Mouse (Mus musculus) forebrain, embryonic 16.5 days (tissue): ENCODE results near the gene Mtch1. TPM values are rescaled to one million over a fixed set of nuclear protein-coding genes. Genes with fewer than 3 reads are reported as not detected.
A peak's percentile ranks its signal among the peaks of the same experiment; 100 is the strongest.

Experiments
- ATAC-seq: fragments of 200-750 bp; cut with Nextera tagmentation; 2 replicates; pipeline ENCODE4 v1.8.0; 2017; ENCODE audit warnings: mild to moderate bottlenecking, moderate library complexity
- H3K27ac ChIP-seq: fragments of 300-500 bp; sonication (generic); 2 replicates; pipeline ENCODE4 v1.5.1; 2014; ENCODE audit warnings: low read length, control low read depth
- H3K27me3 ChIP-seq: fragments of 300-500 bp; sonication (generic); replicated peaks from 2 replicates; pipeline ENCODE4 v1.6.1; 2014; ENCODE audit warnings: low read length; ENCODE audit not compliant: control insufficient read depth, insufficient read depth
- H3K36me3 ChIP-seq: fragments of 300-500 bp; sonication (generic); 2 replicates; pipeline ENCODE4 v1.6.1; 2014; ENCODE audit not compliant: control insufficient read depth, insufficient read depth
- H3K4me1 ChIP-seq: fragments of 300-500 bp; sonication (generic); replicated peaks from 2 replicates; pipeline ENCODE4 v1.6.1; 2014; ENCODE audit warnings: low read length; ENCODE audit not compliant: control insufficient read depth, insufficient read depth
- H3K4me2 ChIP-seq: fragments of 300-500 bp; sonication (generic); 2 replicates; pipeline ENCODE4 v1.6.1; 2014; ENCODE audit warnings: mild to moderate bottlenecking, low read length, control low read depth
- H3K4me3 ChIP-seq: fragments of 300-500 bp; sonication (generic); replicated peaks from 2 replicates; pipeline ENCODE4 v1.5.1; 2014; ENCODE audit warnings: mild to moderate bottlenecking, low read length, control low read depth
- H3K9ac ChIP-seq: fragments of 300-500 bp; sonication (generic); replicated peaks from 2 replicates; pipeline ENCODE4 v1.6.1; 2014; ENCODE audit warnings: low read depth, low read length, control low read depth
- H3K9me3 ChIP-seq: fragments of 300-500 bp; sonication (generic); 2 replicates; pipeline ENCODE4 v1.6.1; 2016; ENCODE audit warnings: low read length; ENCODE audit not compliant: control insufficient read depth
- WGBS: fragments of 180-500 bp; shearing (Covaris S2); extraction: QIAGEN DNeasy Blood & Tissue Kit; methylation state at CpG from one replicate; pipeline ENCODE4 v1.1.7; 2014; 5-methylcytosine and 5-hydroxymethylcytosine counted together
- polyA plus RNA-seq: library from polyadenylated mRNA; unstranded; fragments of >200 nt; fragmentation: Nextera tagmentation; extraction: Ambion mirVana; gene quantifications from 2 replicates; pipeline ENCODE4 v1.2.1, GENCODE M21; 2015

Mtch1 gene
- polyA plus RNA-seq, 1 experiment from 2014 or later = 434 TPM

- H3K27me3 ChIP-seq = peaks cover 8% of the 10 kb centered on the region
- peaks cover 20% of the 10 kb centered on the region for H3K4me1 ChIP-seq
- peak; percentile 63 for ATAC-seq
- peak overlapping the region; percentile 2; the same call in 1 of the 2 replicates for H3K27ac ChIP-seq
- H3K4me2 ChIP-seq = peak overlapping the region; percentile 47
- peak overlapping the region; percentile 30 for H3K4me3 ChIP-seq
- 0 out of 2 replicates have a peak, but pooled peaks cover 3% of the 10 kb centered on the region for H3K36me3 ChIP-seq
- H3K9me3 ChIP-seq = no peaks in the 10 kb centered on the region
- peak overlapping the region; percentile 53 for H3K9ac ChIP-seq
- WGBS = 9% methylated on average over 52 of the region's 52 CpGs
Observed at GRCm38 (mm10) chr17:29326531-29327529, 20.9 kb downstream of the Mtch1 start.

- peaks cover 16% of the 10 kb centered on the region for H3K4me1 ChIP-seq
- no peak overlapping the region for H3K27ac ChIP-seq
- 45% methylated on average over 13 of the region's 13 CpGs for WGBS
- no peak overlapping the region for H3K4me3 ChIP-seq
- H3K9ac ChIP-seq = peak overlapping the region; percentile 53; the same call in 1 of the 2 replicates
- no peak overlapping the region for H3K4me2 ChIP-seq
- no peaks in the 10 kb centered on the region for H3K36me3 ChIP-seq
- no peak for ATAC-seq
- peaks cover 8% of the 10 kb centered on the region for H3K27me3 ChIP-seq
- H3K9me3 ChIP-seq = no peaks in the 10 kb centered on the region
Observed at GRCm38 (mm10) chr17:29325831-29326230, 21.9 kb downstream of the Mtch1 start.

- ATAC-seq = no peak
- 94% methylated on average over 3 of the region's 3 CpGs for WGBS
- Histone ChIP-seq H3K27me3 (peaks cover 8% of the 10 kb centered on the region), H3K9me3 (no peaks in the 10 kb centered on the region), H3K9ac (no peak overlapping the region), H3K4me1 (peaks cover 16% of the 10 kb centered on the region), H3K4me2 (no peak overlapping the region), H3K4me3 (no peak overlapping the region), H3K27ac (no peak overlapping the region), H3K36me3 (no peaks in the 10 kb centered on the region)
Observed at GRCm38 (mm10) chr17:29323625-29324024, 24.1 kb downstream of the Mtch1 start.

GRCm38 (mm10) chr17:29322603-29322962 is 25.2 kb downstream of the Mtch1 start:
- Histone ChIP-seq H3K27ac (no peak overlapping the region), H3K9ac (no peak overlapping the region), H3K4me1 (peaks cover 16% of the 10 kb centered on the region), H3K36me3 (no peaks in the 10 kb centered on the region), H3K4me3 (no peak overlapping the region), H3K27me3 (peaks cover 8% of the 10 kb centered on the region), H3K9me3 (no peaks in the 10 kb centered on the region), H3K4me2 (no peak overlapping the region)
- ATAC-seq = no peak
- 21% methylated on average over 18 of the region's 18 CpGs for WGBS

GRCm38 (mm10) chr17:29321765-29322602 is 25.8 kb downstream of the Mtch1 start:
- Histone ChIP-seq H3K27ac (no peak overlapping the region), H3K4me1 (peaks cover 11% of the 10 kb centered on the region), H3K9ac (no peak overlapping the region), H3K4me3 (no peak overlapping the region), H3K36me3 (no peaks in the 10 kb centered on the region), H3K27me3 (peaks cover 8% of the 10 kb centered on the region), H3K4me2 (no peak overlapping the region), H3K9me3 (no peaks in the 10 kb centered on the region)
- no peak for ATAC-seq
- 20% methylated on average over 41 of the region's 41 CpGs for WGBS

- ATAC-seq = no peak
- Histone ChIP-seq H3K4me3 (no peak overlapping the region), H3K4me2 (no peak overlapping the region), H3K27ac (no peak overlapping the region), H3K36me3 (no peaks in the 10 kb centered on the region), H3K27me3 (peaks cover 8% of the 10 kb centered on the region), H3K9me3 (no peaks in the 10 kb centered on the region), H3K4me1 (peaks cover 2% of the 10 kb centered on the region; the same call in 1 of the 2 replicates), H3K9ac (no peak overlapping the region)
- WGBS = 72% methylated on average over 8 of the region's 8 CpGs
Observed at GRCm38 (mm10) chr17:29319881-29320639, 27.7 kb downstream of the Mtch1 start.

GRCm38 (mm10) chr17:29319476-29319875 is 28.3 kb downstream of the Mtch1 start:
- no peak for ATAC-seq
- no peak overlapping the region for H3K4me2 ChIP-seq

GRCm38 (mm10) chr17:29318731-29319250 is 28.9 kb downstream of the Mtch1 start:
- no peak for ATAC-seq
- peaks cover 8% of the 10 kb centered on the region for H3K27me3 ChIP-seq
- H3K4me1 ChIP-seq = peaks cover 2% of the 10 kb centered on the region; the same call in 1 of the 2 replicates
- H3K36me3 ChIP-seq = no peaks in the 10 kb centered on the region
- H3K4me2 ChIP-seq = no peak overlapping the region
- H3K4me3 ChIP-seq = no peak overlapping the region
- no peak overlapping the region; the same call in 1 of the 2 replicates for H3K9ac ChIP-seq
- H3K9me3 ChIP-seq = no peaks in the 10 kb centered on the region
- 53% methylated on average over 6 of the region's 6 CpGs for WGBS
- H3K27ac ChIP-seq = no peak overlapping the region

More at GRCm38 (mm10) chr17:29319476-29319875, 28.3 kb downstream of the Mtch1 start:
- no peak overlapping the region for H3K4me3 ChIP-seq
- H3K27ac ChIP-seq = no peak overlapping the region
- WGBS = 94% methylated on average over 7 of the region's 7 CpGs
- no peaks in the 10 kb centered on the region for H3K9me3 ChIP-seq
- peaks cover 2% of the 10 kb centered on the region; the same call in 1 of the 2 replicates for H3K4me1 ChIP-seq
- H3K36me3 ChIP-seq = no peaks in the 10 kb centered on the region
- peaks cover 8% of the 10 kb centered on the region for H3K27me3 ChIP-seq
- H3K9ac ChIP-seq = no peak overlapping the region
